Mouse (Mus musculus) limb, embryonic 11.5 days (tissue): ENCODE results near the gene Gdf10. TPM values are rescaled to one million over a fixed set of nuclear protein-coding genes. Genes with fewer than 3 reads are reported as not detected.

Experiments
- ATAC-seq: fragments of 200-750 bp; cut with Nextera tagmentation; 2 replicates; pipeline ENCODE4 v1.8.0; 2017; ENCODE audit warnings: low read depth; ENCODE audit not compliant: insufficient number of reproducible peaks, low FRiP score, low TSS enrichment
- DNase-seq: peaks from one replicate; pipeline ENCODE4 v3.0.0-alpha.2; 2015; ENCODE audit warnings: low spot score
- H3K27ac ChIP-seq: fragments of 300-500 bp; sonication (generic); replicated peaks from 2 replicates; pipeline ENCODE4 v1.5.1; 2014; ENCODE audit warnings: low read depth, mild to moderate bottlenecking, low read length
- H3K27me3 ChIP-seq: fragments of 300-500 bp; sonication (generic); 2 replicates; pipeline ENCODE4 v1.6.1; 2014; ENCODE audit warnings: mild to moderate bottlenecking, low read length, mixed read lengths; ENCODE audit not compliant: control insufficient read depth, insufficient read depth
- H3K36me3 ChIP-seq: fragments of 300-500 bp; sonication (generic); 2 replicates; pipeline ENCODE4 v1.6.1; 2014; ENCODE audit warnings: mild to moderate bottlenecking, low read length, moderate library complexity, mixed read lengths; ENCODE audit not compliant: control insufficient read depth, insufficient read depth
- H3K4me1 ChIP-seq: fragments of 300-500 bp; sonication (generic); 2 replicates; pipeline ENCODE4 v1.6.1; 2014; ENCODE audit warnings: low read length, mixed read lengths; ENCODE audit not compliant: control insufficient read depth, insufficient read depth
- H3K4me2 ChIP-seq: fragments of 300-500 bp; sonication (generic); 2 replicates; pipeline ENCODE4 v1.6.1; 2014; ENCODE audit warnings: low read depth, mild to moderate bottlenecking, moderate library complexity; ENCODE audit not compliant: severe bottlenecking
- H3K4me3 ChIP-seq: fragments of 300-500 bp; sonication (generic); 2 replicates; pipeline ENCODE4 v1.5.1; 2014; ENCODE audit warnings: low read depth, low read length
- H3K9ac ChIP-seq: fragments of 300-500 bp; sonication (generic); 2 replicates; pipeline ENCODE4 v1.6.1; 2014; ENCODE audit warnings: mild to moderate bottlenecking, low read length
- H3K9me3 ChIP-seq: fragments of 300-500 bp; sonication (generic); 2 replicates; pipeline ENCODE4 v1.6.1; 2016; ENCODE audit warnings: low read length; ENCODE audit not compliant: control insufficient read depth
- WGBS: fragments of 180-500 bp; shearing (Covaris S2); extraction: QIAGEN DNeasy Blood & Tissue Kit; methylation state at CpG from one replicate; pipeline ENCODE4 v1.1.7; 2014; 5-methylcytosine and 5-hydroxymethylcytosine counted together
- polyA plus RNA-seq: library from polyadenylated mRNA; unstranded; fragments of >200 nt; fragmentation: Nextera tagmentation; extraction: Ambion mirVana; gene quantifications from 2 replicates; pipeline ENCODE4 v1.2.1, GENCODE M21; 2014

Gene Gdf10
- polyA plus RNA-seq, 1 experiment from 2014 or later, result 4.9 TPM

- no peaks in the 10 kb centered on the region for H3K36me3 ChIP-seq
- no peak for ATAC-seq
- peaks cover 2% of the 10 kb centered on the region; the same call in 1 of the 2 replicates for H3K4me1 ChIP-seq
- no peak overlapping the region for H3K27ac ChIP-seq
- DNase-seq, result no peak
- H3K9me3 ChIP-seq, result no peaks in the 10 kb centered on the region
- 73% methylated on average over 5 of the region's 5 CpGs for WGBS
- 0 out of 2 replicates have a peak, but pooled peaks cover 7% of the 10 kb centered on the region for H3K27me3 ChIP-seq
- H3K4me2 ChIP-seq, result no peak overlapping the region
- H3K4me3 ChIP-seq, result no peak overlapping the region
- H3K9ac ChIP-seq, result no peak overlapping the region
These were observed 51.4 kb downstream of the Gdf10 start for GRCm38 (mm10) chr14:33974752-33975151.

GRCm38 (mm10) chr14:33977748-33978147 is 54.4 kb downstream of the Gdf10 start:
- Histone ChIP-seq H3K36me3 (no peaks in the 10 kb centered on the region), H3K4me2 (no peak overlapping the region), H3K27ac (no peak overlapping the region), H3K9me3 (no peaks in the 10 kb centered on the region), H3K4me3 (no peak overlapping the region), H3K4me1 (peaks cover 2% of the 10 kb centered on the region; the same call in 1 of the 2 replicates), H3K9ac (no peak overlapping the region), H3K27me3 (0 out of 2 replicates have a peak, but pooled peaks cover 7% of the 10 kb centered on the region)
- WGBS, result 34% methylated on average over 7 of the region's 7 CpGs
- no peak for DNase-seq
- no peak for ATAC-seq

GRCm38 (mm10) chr14:33978604-33979059 is 55.2 kb downstream of the Gdf10 start, which contains the start of gene Zfp488:
TSS of gene Zfp488 (minus strand) at chr14:33978764.
- Histone ChIP-seq H3K4me1 (peaks cover 2% of the 10 kb centered on the region; the same call in 1 of the 2 replicates), H3K9me3 (no peaks in the 10 kb centered on the region), H3K9ac (no peak within 1 kb of the TSS), H3K36me3 (no peaks in the 10 kb centered on the region), H3K4me3 (peak within 1 kb of the TSS; percentile 38), H3K27me3 (0 out of 2 replicates have a peak, but pooled peaks cover 7% of the 10 kb centered on the region), H3K4me2 (peak within 1 kb of the TSS; percentile 69), H3K27ac (no peak within 1 kb of the TSS)
- ATAC-seq, result peak; percentile 73; the same call in 1 of the 2 replicates
- 1% methylated on average over 25 of the region's 25 CpGs for WGBS
- peak; percentile 65 for DNase-seq

Other genes starting within 250 kb of the Gdf10 start
- 0.04 TPM in 1 of 2 replicates, not detected in the other for gene Gdf2, start 17.5 kb downstream of the Gdf10 start, polyA plus RNA-seq
- not detected in 2 replicates for gene Rbp3, start 30.4 kb downstream of the Gdf10 start, polyA plus RNA-seq
- 0.08 and 0.09 TPM in 2 replicates for gene Zfp488, start 55.2 kb downstream of the Gdf10 start, polyA plus RNA-seq
- gene Gm30083, start 91.6 kb downstream of the Gdf10 start, polyA plus RNA-seq, result not detected in 2 replicates
- gene Gm5460, start 93.2 kb downstream of the Gdf10 start, polyA plus RNA-seq, result not detected in 2 replicates
- not detected in 2 replicates for gene Antxrl, start 129.1 kb downstream of the Gdf10 start, polyA plus RNA-seq
- 1.5 and 2.4 TPM in 2 replicates for gene Anxa8, start 162.4 kb downstream of the Gdf10 start, polyA plus RNA-seq
- not detected in 2 replicates for gene A630023A22Rik, start 179.2 kb downstream of the Gdf10 start, polyA plus RNA-seq
- not detected in 2 replicates for gene Npy4r, start 228.9 kb downstream of the Gdf10 start, polyA plus RNA-seq